Mouse (Mus musculus) frontal cortex, postnatal 25 days (tissue): ENCODE data around the gene Smarca4.
"Not testable (repeated sequence)": the region's sequence is repeated elsewhere in the genome, so short reads cannot be mapped to it uniquely, and the experiment has no call there.

ENCODE experiments used
- DNase-seq, 2 experiments: peaks; one replicate each; pipeline ENCODE4 v3.0.0; 2022; ENCODE audit warnings: low spot score in 2 of 2

Gene Smarca4

GRCm38 (mm10) chr9:21653253-21653652 is 37.3 kb downstream of the Smarca4 start:
- no peak for DNase-seq

DNA sequence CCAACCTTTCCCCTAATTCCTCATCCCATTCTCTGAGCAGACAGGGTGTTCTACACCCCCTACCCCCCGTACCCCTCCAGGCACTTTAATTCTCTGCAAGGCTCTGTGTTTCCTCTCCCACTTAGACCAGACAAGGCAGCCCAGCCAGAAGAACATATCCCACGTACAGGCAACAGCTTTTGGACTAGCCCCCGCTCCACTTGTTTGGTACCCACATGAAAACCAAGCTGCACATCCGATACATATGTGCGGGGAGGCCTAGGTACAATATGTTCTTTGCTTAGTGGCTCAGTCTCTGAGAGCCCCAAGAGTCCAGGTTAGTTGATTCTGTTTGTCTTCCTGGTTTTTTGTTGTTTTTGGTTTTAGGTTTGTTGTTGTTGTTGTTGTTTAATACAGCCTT is 46.1 kb downstream of the Smarca4 start:
- DNase-seq: no peak

DNA sequence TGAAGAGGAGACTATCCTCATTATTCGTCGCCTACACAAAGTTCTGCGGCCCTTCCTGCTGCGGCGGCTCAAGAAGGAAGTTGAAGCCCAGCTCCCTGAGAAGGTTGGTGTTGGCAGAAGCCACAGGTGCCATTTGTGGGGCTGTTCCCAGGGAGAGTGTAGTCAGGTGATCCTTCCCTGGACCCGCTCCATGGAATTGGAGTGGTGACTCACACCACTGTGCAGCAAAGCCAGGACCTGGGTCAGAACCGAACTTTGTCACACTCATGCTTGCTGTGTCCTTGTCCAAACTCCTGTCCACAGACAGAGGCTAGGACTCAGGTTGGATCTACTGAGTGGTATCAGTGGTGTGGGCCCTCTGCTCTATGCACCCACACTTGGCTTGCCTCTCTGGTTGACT is 53.0 kb downstream of the Smarca4 start:
- no peak for DNase-seq

- no peak for DNase-seq
Observed at GRCm38 (mm10) chr9:21670354-21670753, 54.4 kb downstream of the Smarca4 start.

- DNase-seq: no peak
Observed at GRCm38 (mm10) chr9:21671753-21672152, 55.8 kb downstream of the Smarca4 start.

GRCm38 (mm10) chr9:21677706-21678105 is 61.7 kb downstream of the Smarca4 start:
- no peak for DNase-seq

DNA sequence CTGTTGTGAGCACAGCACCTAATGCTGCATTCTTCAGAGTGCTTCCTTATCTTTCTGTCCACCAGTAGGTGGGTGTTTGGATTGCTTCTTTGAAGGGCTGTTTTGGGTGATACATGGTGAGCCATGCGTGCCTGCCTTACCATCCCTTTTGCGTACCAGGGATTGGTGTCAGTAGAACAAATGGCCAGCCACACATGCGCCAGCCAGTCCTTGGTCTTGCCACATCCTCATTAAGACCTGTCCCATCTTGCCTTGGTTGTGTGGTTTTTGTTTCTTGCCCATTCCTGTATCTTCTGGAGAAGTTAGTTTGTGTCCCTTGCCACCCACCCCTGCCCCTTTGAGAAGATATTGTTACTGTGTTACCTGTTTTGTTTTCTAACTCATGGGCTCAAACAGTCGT is 64.5 kb downstream of the Smarca4 start:
- no peak for DNase-seq

GRCm38 (mm10) chr9:21682827-21683226 is 66.9 kb downstream of the Smarca4 start:
- no peak for DNase-seq

DNA sequence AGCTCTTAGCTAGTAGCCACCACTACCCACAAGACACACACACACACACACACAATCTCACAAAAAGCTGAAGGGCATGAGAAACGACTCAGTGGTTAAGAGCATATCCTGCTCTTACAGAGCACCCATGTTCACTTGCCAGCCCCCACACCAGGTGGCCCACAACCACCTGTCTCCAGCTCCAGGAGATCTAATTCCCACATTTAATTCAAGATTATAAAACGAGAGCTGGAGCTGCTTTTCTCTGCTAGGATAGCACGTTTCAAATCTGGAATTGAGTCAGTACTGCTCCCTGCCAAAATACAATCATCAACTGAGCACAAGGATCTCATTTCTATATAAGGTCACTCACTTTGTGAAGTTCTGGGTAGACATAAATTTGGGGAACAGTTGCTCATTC is 67.9 kb downstream of the Smarca4 start:
- DNase-seq: no peak

DNA sequence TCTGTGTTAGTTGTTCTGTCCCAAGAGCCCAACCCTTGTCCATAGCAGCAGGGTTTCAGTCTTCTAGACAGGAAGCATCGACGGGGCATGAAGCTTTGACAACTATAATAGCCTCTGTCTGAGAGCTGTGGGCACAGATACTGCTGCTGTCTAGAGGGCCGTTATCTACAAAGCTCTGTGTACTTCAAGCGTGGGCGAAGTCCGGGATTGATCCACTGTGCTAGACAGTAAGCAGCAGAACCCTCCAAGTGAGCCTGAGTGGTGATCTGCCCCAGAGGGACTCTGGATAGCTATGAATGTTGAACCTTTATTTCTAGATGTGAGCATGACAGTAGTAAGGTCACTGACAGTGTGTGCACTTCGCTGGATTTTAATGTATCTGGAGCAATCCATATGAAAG is 72.6 kb downstream of the Smarca4 start:
- DNase-seq: no peak

DNA sequence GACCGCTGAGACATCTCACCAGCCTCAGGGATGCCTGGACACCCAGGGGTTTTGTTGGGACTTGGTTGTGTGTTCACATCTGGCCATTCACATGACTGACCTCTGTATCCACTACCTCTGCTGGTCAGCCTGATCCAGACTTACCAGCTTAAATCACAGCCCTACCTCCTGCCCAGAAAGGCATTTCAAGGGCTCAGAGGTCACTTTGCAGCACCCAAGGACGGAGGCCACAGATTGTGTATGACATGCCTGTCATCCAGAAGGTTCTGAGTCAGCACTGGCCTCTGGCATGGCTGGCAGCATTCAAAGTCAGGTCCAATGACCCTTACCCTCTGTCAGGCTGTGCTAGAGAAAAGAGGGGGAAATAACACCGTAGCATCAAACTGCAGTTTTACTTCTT is 74.1 kb downstream of the Smarca4 start:
- DNase-seq: no peak

DNA sequence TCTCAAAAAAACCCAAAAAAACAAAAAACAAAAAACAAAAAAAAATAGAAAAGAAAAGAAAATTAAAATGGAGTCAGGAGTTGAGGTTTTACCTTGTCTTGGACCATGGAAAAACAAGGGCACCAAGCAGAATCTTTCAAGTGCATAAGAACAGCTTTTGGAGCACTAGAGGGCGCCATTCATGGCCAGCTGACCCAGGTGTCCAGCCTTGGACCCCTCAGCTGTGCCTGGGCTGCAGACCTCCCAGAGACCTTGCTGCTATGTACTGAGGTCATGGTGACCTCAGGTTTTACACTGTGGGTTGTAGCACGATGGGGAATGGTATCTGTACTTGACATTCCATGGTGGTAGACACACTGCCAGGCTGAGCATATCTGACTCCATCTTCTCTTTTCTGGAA is 75.9 kb downstream of the Smarca4 start:
- no peak for DNase-seq

DNA sequence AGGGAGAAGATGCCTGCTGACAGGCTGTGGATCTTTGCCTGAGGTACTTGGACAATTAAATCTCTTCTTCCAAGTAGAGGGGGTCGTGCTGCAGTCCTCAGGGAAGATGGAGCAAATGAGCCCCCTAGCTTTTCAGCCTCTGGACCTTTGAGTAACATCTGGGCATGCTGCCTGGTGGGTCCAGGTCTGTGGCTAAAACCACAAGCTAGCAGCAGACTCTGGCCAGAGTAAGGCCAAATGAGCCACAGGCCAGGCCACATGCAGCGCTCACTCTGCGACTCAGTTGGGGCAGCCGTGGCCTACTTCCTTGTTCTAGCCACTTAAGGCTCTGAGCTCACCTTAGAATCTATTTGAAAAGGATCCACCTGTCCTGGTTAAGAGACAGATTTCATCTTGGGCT is 76.5 kb downstream of the Smarca4 start:
- DNase-seq: no peak

- DNase-seq: no peak
Observed at GRCm38 (mm10) chr9:21694071-21694470, 78.1 kb downstream of the Smarca4 start.

DNA sequence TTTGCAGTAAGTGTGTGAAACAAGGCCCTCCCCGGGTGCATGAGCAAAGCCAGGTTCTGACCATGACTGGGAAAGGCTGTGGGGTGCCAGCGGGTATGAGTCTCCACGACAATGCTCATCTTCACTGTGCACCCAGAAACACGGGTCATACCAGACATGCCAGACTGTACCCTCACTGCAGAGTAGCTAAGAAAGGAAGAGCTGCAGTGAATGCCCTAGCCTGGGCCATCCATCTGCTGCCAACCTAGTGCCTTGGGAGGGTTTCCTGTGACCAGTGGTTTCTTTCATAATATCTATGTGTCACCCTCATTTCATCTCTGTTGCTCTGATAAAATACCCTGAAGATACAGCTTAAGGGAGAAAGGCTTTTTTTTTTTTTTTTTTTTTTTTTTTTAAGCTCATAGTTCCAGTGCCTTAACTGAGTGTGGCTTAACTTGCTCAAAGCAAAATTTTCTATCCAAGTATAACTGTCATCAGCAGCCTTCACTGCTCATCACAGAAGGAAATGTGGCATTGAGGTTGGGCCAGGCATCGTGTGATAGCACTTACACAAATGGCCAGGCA is 79.3 kb downstream of the Smarca4 start:
- DNase-seq: no peak

- no peak for DNase-seq
Observed at GRCm38 (mm10) chr9:21697121-21697520, 81.2 kb downstream of the Smarca4 start.

- not testable (repeated sequence) for DNase-seq
Observed at GRCm38 (mm10) chr9:21699280-21699679, 83.3 kb downstream of the Smarca4 start.

- no peak for DNase-seq
Observed at GRCm38 (mm10) chr9:21701091-21701490, 85.1 kb downstream of the Smarca4 start.

DNA sequence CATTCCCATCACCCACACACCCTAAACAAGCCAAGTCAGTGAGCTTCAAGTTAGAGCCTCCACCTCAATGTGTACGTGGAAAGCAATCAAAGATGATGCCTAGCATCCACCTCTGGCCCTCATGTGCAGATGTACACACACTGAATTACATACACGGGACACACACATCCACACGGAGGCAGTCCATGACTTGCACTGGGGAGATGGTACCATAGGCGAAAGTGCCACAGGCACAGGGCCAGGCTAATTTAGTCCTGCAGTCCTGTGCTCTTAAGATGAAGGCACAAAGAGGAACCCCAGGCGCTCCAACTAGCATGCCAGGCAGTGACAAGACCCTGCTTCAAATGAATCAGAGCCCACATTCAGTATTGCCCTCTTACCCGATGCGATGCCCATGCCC is 87.5 kb downstream of the Smarca4 start:
- DNase-seq: no peak

- no peak for DNase-seq
Observed at GRCm38 (mm10) chr9:21706085-21706484, 90.1 kb downstream of the Smarca4 start.

GRCm38 (mm10) chr9:21706586-21707265 is 90.8 kb downstream of the Smarca4 start:
- no peak for DNase-seq

DNA sequence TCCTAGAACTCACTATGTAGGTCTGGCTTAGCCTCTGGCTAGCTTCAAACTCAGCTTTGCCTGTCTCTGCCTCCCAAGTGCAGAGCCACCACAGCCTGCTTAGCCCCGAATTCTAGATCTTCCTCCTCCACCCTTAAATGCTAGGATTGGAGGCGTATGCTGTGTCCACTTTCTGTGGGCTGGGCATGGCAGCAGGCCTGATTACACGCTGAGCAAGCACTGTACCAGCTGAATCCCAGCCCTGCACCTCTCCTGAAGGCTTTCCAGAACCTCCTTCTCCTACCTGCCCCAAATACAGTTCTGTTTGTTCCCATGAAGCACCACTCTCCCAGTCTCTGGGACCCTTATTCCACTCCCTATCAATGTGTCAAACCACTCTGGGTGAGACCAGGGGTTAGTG is 93.4 kb downstream of the Smarca4 start:
- no peak for DNase-seq

DNA sequence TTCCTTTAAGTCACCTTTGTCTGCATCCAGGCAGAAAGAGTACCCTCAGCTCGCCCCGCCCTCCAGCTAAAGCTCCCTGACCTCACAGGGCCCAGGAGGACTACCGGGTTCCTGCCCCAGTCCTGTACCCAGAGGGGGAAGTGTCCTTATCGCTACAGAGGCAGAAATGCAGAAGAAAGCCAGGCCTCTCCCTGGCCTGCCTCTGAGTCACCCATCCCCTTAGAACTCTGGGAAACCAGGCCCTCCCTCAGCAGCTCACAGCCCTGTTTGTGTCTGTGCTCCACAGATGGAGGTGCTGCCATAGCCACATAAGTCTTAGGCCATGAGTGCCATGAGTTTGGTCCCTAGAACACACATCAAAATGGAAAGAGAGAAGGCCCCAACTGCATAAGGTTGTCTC is 99.3 kb downstream of the Smarca4 start:
- no peak for DNase-seq

DNA sequence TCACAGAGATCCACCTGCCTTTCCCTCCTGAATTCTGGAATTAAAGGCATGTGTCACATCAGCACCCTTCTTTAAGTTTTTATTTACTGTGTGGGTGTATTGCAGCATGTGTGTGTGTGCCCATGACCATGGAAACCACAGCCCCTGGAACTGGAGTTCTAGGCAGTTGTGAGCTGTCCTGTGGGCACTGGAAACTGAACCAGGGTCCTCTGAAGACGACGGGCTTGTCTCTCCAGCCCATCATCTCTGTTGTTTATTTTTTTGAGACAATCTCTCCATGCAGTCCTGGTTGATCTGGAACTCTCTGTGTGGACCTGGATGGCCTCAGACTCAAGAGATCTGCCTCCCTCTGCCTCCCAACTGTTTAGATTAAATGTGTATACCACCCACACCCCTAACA is 101.0 kb downstream of the Smarca4 start:
- no peak for DNase-seq
